25 mouse cellular contexts compared by ENCODE assay signal in the genomic region with DNA sequence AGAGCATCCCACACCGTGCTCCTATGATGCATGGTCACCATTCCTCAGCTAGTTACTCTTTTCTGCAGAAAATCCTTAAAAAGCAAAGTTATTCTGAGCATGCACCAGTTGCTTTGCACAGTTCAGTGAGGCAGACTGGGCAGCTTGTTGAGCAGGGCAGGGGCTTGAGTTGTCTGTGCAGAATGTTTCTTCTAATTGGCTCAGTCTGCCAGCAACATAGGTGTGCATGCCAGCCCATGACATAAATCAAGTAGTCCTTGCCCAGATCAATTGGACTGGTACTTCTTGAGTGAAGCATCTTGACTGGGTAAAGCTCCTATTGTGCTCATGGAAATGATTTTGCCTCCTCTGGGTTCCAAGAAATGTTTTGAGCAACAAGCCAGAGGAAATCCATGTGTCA.
"Had no signal": no experiment of that assay in that cellular context is flagged by ENCODE, and none has a peak within 500 bp of the region (broad histone marks: within the 10 kb centered on the region; RNA-seq: fewer than 3 reads in every experiment).

No protein-coding gene starts in this region.

- ATAC-seq: liver, embryonic 12.5 days had no signal

- H3K4me3 ChIP-seq: left cerebral cortex, adult 2 months; limb, embryonic 10.5 days; limb, embryonic 13.5 days; liver, embryonic 12.5 days; liver, embryonic 15.5 days; lung, embryonic 15.5 days; megakaryocyte, embryonic 14.5 days; midbrain, embryonic 10.5 days; neural tube, embryonic 12.5 days; neural tube, embryonic 15.5 days had no signal

- H3K4me2 ChIP-seq: limb, embryonic 13.5 days; liver, embryonic 12.5 days; liver, embryonic 15.5 days; lung, embryonic 15.5 days; neural tube, embryonic 12.5 days; neural tube, embryonic 15.5 days had no signal

- H3K9me3 ChIP-seq: limb, embryonic 10.5 days; limb, embryonic 13.5 days; liver, embryonic 12.5 days; liver, embryonic 15.5 days; lung, embryonic 15.5 days; midbrain, embryonic 10.5 days; neural tube, embryonic 12.5 days; neural tube, embryonic 15.5 days had no signal

- DNase-seq: kidney, adult 18-20 months; kidney, adult 9 months; kidney, postnatal 14 days; kidney, postnatal 4 days; layer of hippocampus, adult 9-11 months; layer of hippocampus, postnatal 36 days; liver; lung, adult 18-20 months; lung, postnatal 10 days; lung, postnatal 36 days; midbrain, embryonic 14.5 days; right cerebral cortex, adult 18-20 months; spleen, adult 18-20 months; thymus, adult 18-20 months; thymus, postnatal 36 days had no signal

- H3K9ac ChIP-seq: limb, embryonic 13.5 days; liver, embryonic 12.5 days; liver, embryonic 15.5 days; lung, embryonic 15.5 days; neural tube, embryonic 12.5 days; neural tube, embryonic 15.5 days had no signal

- H3K36me3 ChIP-seq: limb, embryonic 10.5 days; limb, embryonic 13.5 days; liver, embryonic 12.5 days; liver, embryonic 15.5 days; lung, embryonic 15.5 days; midbrain, embryonic 10.5 days; neural tube, embryonic 12.5 days; neural tube, embryonic 15.5 days had no signal

- H3K4me1 ChIP-seq: limb, embryonic 10.5 days; limb, embryonic 13.5 days; liver, embryonic 12.5 days; liver, embryonic 15.5 days; lung, embryonic 15.5 days; megakaryocyte, embryonic 14.5 days; midbrain, embryonic 10.5 days; neural tube, embryonic 12.5 days; neural tube, embryonic 15.5 days had no signal

- H3K27ac ChIP-seq: left cerebral cortex, adult 2 months; limb, embryonic 10.5 days; limb, embryonic 13.5 days; liver, embryonic 12.5 days; liver, embryonic 15.5 days; lung, embryonic 15.5 days; midbrain, embryonic 10.5 days; neural tube, embryonic 12.5 days; neural tube, embryonic 15.5 days had no signal

- H3K27me3 ChIP-seq: limb, embryonic 13.5 days; liver, embryonic 12.5 days; liver, embryonic 15.5 days; lung, embryonic 15.5 days; megakaryocyte, embryonic 14.5 days; neural tube, embryonic 12.5 days; neural tube, embryonic 15.5 days had no signal
